Mouse (Mus musculus) liver, postnatal 0 days (tissue): ENCODE measurements around the gene Ccdc162.

Experiments
- CTCF ChIP-seq: sonication (generic); IDR thresholded peaks from 2 replicates; pipeline ENCODE4 v1.5.1; 2016; ENCODE audit warnings: antibody characterized with exemption, low read depth
- EP300 ChIP-seq: IDR thresholded peaks from 2 replicates; pipeline ENCODE4 v1.6.1; 2016; ENCODE audit warnings: antibody characterized with exemption, low read depth, mild to moderate bottlenecking

GRCm38 (mm10) chr10:41553711-41554110 is 162.7 kb downstream of the Ccdc162 start:
- TF ChIP-seq EP300 = no peak
- TF ChIP-seq CTCF = no peak
